Mouse (Mus musculus) left cerebral cortex, adult 9 months (tissue): ENCODE measurements at regions not wholly inside any gene's neighbourhood (a gene's known extent, or its start where the extent isn't known, plus 50 kb on each side); places are given as distances from the start of the nearest gene placed in this dataset.

Source experiments
- DNase-seq, 2 experiments: peaks; one replicate each; pipeline ENCODE4 v3.0.0; 2022; ENCODE audit warnings: low spot score in 2 of 2

DNA sequence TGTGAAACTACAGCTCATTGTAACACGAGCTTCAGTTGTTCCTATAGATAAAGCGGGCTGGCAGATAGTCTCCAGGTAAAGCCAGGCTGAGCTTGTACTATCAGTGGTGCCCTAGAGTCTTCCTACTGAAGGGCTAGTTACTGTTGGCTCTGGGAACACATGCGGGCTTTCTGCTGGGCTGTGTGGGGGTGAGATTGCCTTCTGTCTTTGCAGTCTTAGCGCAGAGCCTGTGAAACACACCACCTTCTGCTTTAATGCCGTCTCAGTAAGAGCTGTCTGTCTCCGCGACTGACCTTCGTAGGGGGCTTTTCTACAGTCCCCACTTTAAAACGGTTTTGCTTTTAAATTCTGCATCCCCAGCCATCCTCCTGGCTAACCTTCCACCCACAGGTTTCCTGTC, 76.7 kb downstream of the Trim29 start:
- no peak for DNase-seq

DNA sequence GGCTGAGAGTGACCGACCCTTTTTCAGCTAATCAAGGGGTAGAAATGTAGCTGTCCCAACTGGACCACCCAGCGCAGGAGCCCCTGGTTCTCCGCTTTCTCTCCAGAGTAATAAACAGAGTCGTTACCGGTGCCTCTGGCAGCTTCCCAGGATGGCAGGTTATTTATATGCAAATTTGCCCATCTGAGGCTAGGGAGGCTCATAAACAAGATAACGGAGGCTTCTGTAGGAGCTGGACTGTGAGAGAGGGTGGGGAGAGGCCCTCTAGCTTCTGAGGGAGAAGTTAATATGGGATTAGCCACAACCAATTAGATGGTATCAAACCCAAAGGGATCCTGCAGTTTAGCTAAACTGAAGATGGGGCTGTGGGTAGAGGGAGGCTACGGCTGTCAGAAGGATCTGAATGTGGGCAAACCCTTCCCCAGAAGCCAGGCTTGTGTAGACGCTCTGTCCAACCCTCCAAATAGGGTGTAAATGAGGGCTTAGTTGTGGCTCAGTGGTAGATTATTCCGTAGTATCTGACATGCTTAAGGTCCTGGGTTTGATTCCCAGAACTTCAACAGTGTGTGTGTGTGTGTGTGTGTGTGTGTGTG, 78.9 kb downstream of the Trim29 start:
- DNase-seq: no peak

DNA sequence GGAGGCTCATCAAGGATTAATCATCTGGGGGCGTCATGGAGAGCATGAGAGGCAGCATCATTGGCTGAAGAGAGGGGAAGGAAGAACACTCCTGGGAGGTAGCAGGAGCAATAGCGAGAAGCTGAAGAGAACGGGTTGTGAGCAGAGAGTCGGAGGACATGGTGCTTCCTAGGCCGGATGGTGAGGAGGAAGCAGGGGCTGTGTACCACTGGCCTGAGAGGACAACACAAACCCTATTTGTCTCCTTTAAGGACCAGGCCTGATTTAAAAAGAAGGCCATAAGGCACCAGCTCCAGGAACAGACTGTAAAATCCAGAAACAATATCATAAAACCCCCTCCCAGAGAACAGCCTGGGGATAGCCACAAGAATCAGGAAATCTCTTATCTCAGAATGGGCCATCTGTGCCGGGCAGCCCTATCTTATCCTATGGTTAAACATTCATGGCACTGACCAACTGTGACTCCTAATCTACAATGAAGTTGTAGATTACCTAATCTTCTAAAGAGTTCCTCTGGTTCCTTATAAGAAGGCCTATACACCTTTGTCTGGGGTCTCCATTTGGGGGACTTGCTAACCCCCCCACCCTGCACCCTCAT, 81.9 kb downstream of the Trim29 start:
- DNase-seq: no peak

DNA sequence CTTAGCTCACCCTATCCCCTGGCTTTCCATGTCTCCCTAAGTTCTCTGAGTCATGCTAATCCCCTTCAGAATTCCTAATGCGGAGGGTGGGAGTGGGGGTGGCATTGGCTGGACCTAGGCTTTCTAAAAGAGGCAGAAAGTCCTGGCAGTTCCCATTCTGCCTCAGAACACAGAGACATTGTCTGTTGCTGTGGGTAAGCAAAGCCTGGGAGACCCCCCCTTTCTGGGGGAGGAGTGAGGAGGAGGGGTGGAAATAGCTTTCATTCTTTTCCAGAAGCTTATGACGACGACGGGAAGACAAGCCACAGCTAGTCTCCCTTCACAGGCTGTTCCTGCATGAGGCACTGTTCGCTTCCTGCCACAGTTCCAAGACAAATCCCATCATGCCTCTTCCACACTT, 83.6 kb downstream of the Trim29 start:
- DNase-seq: peak; percentile 4 to 9

DNA sequence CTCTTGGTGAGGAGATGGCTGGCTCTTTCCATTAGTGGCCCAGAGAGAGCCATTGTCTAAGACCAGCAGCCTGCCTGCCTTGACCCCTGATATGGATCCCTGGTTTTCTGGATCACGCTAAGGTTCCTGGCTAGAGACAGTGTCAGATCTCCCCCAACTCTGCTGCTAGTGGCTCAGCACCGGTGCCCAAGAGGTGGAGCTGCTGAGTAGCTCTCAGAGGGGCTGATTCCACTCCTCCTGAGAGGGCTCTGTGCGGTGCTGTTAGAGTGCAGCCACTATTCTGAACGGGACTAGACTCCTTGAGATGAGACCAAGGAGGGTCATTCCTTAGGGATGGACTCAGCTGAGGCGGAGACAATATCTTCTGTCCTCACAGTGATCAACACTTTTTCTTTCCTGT, 84.6 kb downstream of the Trim29 start:
- no peak for DNase-seq

DNA sequence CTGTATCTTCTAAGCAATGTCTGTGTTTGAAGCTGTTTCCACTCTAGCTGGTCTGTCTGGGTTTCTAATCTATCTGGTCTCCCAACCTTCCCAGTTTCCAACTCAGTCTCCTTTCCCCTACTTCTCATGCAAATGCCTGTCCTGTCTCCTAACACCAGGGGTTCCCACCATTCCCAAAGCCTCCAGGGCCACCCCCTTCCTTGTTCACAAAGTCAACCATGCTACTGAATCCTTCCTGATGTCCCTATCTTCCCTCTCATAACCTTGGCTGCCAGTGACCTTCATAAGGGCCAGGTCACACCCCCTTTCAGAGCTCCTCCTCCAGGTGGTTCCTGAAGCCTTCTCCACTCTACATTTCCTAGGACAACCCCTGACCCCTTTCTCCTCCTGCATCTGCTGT, 85.9 kb downstream of the Trim29 start:
- no peak for DNase-seq

DNA sequence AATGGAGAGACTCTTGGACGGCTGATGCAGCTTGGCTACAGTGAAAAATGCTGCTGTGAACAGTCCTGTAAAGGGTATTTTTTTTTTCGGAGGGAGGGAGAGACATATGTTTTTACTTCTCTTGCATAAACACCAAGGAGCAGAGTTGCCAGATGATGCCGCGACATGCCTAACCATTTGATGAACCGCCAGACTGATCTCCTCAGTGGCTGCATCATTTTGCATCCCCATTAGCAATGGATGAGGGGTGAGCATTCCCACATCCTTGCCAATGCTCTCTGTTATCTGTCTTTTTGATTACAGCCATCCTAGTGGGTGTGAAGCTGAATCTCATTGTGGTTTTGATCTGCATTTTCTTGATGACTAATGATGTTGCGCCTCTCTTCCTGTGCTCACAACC, 97.8 kb downstream of the Trim29 start:
- no peak for DNase-seq

DNA sequence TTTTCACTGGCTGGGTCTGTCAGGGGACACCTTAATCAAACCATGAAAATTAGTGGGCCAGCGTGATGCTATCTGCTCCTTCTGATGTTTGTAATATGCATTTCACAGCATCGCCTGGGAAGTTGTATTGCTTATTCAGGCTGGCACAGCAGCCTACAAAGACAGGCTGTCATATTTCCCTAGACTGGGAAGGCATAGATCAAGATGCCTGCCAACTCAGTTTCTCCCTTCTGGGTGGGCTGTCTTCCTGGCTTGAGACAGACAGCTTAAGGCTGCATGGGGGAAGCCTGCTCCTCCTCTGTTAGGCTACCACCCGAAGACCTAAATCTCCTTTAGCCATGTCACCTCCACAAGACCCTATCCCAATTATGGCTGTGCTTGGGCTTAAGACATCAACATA, 101.8 kb downstream of the Trim29 start:
- DNase-seq: no peak

DNA sequence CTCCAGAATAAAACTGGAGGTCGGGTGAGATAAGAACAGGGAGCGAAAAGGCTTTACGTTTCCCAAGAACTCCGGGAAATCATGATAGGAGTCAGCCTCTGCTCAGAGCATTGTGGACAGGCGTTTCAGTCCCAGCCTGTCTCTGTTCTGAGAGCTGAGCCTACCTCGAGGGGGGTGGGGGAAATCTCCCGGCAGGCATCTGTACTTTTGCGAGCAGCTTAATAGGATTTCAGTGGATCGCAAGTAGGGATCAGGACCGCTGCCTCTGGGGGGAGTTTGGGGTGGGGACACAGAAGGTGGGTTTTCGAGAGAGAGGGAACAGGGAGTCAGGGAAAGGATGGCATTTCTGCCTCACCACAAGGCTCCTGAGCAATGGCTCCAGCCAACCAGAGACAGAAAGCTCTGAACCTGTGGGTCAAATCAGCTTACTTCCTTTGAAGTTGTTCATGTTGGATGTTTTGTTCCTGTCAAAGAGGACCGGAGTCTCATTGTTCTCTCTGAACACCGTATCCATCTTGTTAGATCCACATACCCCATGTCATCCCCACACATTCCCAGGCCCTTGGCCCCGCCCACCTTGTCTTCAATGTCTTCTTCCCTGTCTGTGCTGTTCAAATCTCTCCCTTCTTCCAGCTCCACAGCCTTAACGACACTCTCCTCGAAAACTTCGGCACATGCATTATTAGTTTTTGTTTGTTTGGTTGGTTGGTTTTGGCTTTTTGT, 109.5 kb downstream of the Trim29 start:
- no peak for DNase-seq

DNA sequence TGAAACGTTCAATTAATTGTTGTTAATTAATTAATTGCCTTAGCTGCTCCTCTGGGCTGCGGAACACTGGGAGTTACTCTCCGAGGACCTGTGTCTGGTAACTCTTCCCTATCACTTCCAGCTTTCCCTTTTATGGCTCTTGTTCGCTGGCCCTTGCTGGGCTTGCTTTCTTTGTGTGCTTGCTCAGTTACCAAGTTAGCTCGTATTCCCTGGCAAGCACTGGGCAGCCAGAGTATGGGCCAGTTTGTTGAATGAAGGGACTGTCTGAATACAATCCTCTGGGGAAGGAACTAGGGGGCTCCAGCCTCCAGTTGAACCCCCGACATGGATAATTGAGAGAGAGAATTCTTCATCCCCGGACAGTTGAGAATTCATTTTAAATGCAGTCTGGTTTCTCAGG, 116.4 kb downstream of the Trim29 start:
- no peak for DNase-seq

DNA sequence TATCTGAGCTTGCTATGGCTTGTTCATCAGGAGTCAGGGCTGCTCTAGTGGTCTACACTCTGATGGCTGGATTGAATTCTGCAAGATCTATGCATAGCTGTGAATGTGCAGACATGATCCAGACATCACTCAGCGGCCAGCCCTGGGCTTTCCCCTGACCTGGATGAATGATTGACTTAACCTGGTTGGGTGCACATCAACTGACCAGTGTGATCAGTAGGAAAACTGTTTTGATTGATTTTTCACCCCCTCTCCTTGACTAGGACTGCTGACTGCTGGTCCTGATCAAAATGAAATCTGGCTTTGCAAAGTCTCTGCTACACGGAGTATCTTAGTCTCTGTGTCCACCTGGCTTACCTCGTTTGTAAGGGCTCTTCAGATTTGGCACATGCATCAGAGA, 123.3 kb downstream of the Trim29 start:
- DNase-seq: no peak

DNA sequence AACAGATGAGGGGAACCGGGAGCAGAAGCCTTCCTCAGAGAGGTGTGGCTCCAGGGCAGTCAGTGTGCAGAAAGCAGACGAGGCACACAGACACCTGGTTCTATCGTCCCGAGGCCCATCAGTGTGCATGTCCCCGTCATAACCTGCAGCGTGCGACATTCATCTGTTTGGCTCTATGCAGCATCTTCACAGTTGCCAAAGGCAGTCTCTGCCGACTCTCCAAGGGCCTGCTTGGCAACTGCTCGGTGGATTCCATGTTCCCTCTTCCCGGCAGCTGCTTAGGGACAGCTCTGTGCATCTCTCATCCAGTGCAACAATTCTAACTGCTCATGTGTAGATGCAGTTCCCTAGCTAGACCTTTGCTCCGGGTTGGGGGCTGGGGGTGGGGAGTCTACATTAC, 127.8 kb downstream of the Trim29 start:
- no peak for DNase-seq

DNA sequence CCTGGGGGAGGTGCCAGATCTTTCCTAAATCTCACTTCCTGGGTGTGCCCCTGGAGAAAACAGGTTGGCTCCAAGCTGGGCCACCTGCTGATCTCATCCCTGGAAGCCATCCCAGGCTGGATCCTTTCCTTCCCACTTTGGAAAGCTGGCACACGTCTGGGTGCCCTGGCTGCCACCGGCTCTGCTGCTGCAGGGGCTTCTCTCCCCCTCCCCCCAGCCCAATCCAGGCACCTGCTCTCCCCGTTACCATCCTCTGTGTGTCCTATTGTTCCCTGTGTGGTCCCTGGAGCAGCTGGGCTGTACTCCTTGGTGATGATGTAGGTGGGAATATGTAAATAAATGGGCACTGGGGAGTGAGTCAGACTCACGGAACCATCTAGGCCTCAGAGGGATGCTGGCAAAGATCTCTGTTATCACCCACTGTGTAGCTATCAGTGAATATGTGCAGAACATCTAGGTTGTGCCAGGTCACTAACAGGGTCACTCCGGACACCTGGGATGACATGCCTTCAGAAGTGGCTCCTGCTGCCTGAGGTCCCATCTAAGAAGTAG, 130.4 kb downstream of the Trim29 start:
- DNase-seq: peak in 1 of 2 experiments; percentile 31

DNA sequence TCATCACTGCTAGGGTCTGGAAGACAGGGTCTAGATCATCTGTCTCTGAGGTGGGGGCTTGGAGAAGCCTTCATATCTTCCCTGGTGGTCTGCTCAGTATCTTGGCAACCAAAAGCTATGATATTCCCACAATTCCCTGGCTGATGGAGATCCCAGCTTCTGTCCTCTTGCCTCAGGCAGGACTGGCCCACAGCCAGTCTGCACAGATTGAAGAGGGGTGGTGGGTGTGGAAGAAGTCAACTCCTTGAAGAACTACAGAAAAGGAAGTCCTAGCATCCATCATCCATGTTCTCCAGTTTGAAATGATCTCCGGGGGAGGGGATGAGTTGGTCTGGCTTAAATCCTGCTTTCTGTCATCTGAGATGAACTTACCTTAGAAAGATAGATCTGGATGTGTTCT, 134.8 kb downstream of the Trim29 start:
- no peak for DNase-seq

DNA sequence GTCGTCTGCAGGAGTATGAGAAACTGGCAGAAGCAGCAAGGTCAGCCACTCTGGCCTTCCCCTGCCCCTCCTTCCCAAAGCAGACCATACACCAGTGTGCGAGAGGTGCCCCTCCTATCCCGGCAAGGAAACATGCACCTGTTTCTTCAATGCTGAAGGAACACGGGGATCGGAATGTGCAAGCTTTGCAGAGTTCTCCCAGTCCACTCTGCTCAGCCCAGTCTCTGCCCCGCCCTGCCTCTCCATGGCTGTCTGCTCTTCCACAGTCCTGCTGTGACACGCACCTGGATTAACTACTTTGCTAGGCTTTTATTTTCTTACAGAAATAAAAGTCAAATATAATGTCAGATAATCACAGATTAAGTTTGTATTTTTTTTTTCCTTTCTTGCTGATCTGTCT, 136.7 kb downstream of the Trim29 start:
- DNase-seq: no peak

DNA sequence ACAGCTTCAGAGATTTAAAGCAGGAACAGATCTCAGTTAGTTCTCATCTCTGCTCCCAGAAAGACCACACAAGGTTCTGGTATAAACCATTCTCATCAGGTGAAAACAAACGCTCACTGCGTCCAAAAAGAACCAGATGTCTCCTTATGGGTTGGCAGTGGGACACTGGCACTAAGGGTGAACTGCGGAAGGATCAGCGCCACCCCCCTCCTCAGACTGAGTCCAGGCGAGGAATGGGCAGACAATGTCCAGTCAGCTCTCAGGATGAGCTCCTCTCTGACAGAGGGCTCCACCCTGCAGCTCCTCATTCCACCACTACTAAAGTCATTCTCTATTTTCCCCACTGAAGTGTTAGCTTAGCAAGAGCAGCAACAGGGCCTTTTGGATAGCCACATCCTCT, 138.3 kb downstream of the Trim29 start:
- no peak for DNase-seq

DNA sequence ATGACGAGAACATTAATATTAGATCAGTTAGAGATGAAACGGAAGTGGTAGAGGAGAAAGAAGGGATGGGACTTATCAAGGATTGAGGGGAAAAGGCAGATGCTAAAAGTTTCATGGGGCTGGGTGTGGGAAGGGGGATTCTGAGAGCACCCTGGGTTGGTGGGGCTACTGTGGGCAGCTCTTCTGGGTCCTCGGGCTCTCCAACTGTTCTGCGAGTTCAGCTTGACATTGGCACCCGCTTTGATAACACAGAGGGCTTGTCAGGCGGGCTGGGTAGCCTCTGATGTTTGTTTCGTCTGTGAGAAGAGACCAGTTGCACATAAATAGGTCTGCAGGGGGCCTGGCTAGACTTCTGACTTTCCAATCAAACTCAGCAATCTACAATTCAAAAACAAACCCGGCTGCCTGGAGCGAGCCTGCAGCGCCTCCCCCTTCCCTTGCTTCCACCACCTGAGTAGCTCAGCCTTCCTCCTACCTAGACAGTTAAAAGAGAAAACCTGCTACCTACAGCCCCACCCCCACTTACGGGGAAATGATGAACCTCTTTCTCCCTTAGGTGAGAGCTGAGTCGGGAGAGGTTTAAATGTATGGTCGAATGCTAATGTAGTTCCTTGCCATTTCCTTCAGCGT, 143.4 kb downstream of the Trim29 start:
- DNase-seq: no peak

DNA sequence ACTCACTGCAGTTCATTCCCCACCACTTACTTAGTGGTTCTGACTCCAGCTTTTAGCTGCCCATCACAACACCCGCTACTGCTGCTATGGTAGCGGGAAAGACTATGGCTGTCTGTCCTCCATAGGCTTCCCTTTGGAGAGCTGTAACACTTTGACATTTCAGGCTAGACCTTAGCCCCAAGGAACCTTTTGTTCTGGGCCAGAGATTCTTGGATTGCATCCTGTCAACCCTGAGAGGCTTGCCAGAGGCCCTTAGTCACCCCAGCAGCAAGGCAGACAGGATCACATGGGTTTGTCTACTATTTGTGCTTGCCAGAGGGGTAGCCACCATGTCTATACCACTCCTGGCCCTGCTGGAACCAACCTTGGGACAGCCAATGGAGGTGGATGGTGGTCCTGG, 147.1 kb downstream of the Trim29 start:
- DNase-seq: no peak

DNA sequence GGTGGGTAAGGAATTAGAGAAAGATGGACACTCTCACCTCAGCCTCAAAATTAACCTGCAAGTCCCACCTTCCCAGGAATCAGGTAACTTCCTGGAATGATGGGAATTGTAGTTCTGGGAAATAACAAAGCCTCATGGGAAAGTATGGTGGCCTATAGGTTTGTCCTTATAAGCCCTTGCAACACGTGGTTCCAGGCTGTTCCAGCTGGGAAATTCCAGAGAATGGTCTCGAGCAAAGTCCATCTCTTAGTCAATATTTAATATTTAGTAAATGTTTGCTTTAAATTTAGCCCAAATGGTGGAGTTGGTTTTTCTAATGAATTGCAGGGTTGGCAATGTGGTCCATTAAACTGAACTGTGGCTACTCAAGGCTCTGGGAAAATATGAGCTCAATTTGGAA, 150.5 kb downstream of the Trim29 start:
- no peak for DNase-seq

DNA sequence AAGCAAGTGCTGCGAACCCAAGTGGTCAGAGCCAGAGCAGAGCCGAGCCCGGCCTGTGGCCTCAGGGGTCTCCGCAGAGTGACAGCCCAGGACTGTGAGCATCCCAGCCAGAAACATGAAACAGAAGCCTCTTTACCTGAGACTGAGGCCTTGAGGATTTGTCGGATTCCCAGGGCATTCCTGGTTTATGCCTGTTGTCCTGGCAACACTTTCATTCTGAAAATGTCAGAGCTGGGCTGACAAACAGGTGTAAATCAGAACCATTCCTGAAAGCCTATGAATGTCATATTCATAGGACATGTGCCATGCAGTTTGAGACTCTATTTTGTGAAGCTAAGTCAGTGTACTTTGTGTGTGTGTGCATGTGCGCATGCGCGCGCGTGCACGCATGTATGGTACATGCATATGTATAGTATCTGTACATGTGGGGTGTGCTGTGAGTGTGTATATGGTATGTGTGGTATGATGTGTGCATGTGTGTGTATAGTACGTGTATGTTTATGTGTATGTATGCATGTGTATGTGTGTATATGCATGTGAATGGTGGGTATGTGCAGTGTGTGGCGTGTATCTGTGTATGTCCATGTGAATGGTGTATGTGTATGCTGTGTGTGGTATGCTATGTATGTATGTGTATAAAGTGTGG, 152.9 kb downstream of the Trim29 start:
- DNase-seq: no peak

DNA sequence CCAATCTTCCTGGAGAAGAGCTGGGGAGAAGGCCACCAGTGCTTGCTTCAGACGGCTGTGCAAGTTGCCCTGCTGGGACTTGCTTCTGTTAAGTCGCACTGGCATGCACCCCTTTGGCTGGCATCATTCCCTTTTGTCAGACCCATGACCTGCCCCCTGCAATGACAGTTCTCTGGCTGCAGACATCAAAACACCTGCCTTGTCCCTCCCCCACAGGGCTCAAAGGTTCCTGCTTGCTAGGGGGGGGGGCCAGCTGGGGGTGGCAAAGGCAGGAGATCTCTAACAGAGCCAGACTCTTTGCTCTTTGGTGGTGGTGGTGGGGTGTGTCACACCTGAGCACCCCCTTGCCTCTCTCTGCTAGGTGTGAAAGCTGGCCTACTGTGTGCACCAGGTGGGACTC, 154.5 kb downstream of the Trim29 start:
- no peak for DNase-seq

DNA sequence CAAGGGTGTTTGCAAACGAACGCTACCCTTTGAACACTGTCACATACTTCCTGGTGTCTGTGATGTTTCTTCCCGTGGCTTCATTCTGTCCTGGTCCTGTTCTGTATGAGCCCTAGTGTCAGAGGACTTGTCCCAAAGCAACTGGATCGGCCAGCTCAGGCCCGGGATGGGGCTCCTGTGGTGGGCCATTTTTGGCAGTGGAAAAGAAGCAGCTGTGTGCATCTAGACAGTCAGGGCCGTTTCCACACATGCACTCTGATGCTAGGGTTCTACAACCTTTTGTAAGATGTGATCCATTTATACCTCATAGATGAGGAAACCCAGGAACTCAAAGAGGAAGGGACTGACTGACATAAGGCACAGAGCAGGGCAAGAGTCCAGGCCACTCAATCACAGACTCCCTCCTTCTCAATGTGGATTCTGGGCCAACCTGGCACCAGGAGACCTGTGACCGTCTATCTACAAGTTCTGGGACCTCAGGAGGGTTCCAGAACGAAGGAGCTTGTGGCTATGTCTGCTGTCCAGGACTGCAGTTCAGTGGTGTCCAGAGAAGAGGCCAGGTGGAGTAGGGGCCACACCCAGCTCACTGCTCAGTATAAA, 155.2 kb downstream of the Trim29 start:
- no peak for DNase-seq
